Mouse (Mus musculus) heart, embryonic 10.5 days (tissue): Measurements from ENCODE around the gene Ccr8. TPM values are rescaled to one million over a fixed set of nuclear protein-coding genes. Genes with fewer than 3 reads are reported as not detected.

Experiments
- polyA plus RNA-seq: library from polyadenylated mRNA; unstranded; fragments of >200 nt; fragmentation: Nextera tagmentation; extraction: Ambion mirVana; gene quantifications from 2 replicates; pipeline ENCODE4 v1.2.1, GENCODE M21; 2016

Gene Ccr8
- polyA plus RNA-seq, 1 experiment from 2014 or later = not detected

Other genes with a start within 250 kb of the Ccr8 start
- 49.8 and 53.2 TPM in 2 replicates for gene Wdr48, start 197.2 kb upstream of the Ccr8 start, polyA plus RNA-seq
- gene Gorasp1, start 154.5 kb upstream of the Ccr8 start, polyA plus RNA-seq = 26.5 and 26.8 TPM in 2 replicates
- gene Ttc21a, start 154.5 kb upstream of the Ccr8 start, polyA plus RNA-seq = 0.28 and 0.48 TPM in 2 replicates
- gene Csrnp1, start 107.5 kb upstream of the Ccr8 start, polyA plus RNA-seq = 7.5 and 8.0 TPM in 2 replicates
- gene Xirp1, start 68.5 kb upstream of the Ccr8 start, polyA plus RNA-seq = 41.1 and 90.1 TPM in 2 replicates
- gene Cx3cr1, start 22.2 kb upstream of the Ccr8 start, polyA plus RNA-seq = 1.1 and 4.1 TPM in 2 replicates
- 39.8 and 42.1 TPM in 2 replicates for gene Slc25a38, start 18.3 kb downstream of the Ccr8 start, polyA plus RNA-seq
- gene Rpsa, start 35.6 kb downstream of the Ccr8 start, polyA plus RNA-seq = 1,047 and 1,189 TPM in 2 replicates
- gene Mobp, start 57.6 kb downstream of the Ccr8 start, polyA plus RNA-seq = not detected in 2 replicates
- gene Myrip, start 209.4 kb downstream of the Ccr8 start, polyA plus RNA-seq = 0.15 and 0.21 TPM in 2 replicates